In the genomic region with DNA sequence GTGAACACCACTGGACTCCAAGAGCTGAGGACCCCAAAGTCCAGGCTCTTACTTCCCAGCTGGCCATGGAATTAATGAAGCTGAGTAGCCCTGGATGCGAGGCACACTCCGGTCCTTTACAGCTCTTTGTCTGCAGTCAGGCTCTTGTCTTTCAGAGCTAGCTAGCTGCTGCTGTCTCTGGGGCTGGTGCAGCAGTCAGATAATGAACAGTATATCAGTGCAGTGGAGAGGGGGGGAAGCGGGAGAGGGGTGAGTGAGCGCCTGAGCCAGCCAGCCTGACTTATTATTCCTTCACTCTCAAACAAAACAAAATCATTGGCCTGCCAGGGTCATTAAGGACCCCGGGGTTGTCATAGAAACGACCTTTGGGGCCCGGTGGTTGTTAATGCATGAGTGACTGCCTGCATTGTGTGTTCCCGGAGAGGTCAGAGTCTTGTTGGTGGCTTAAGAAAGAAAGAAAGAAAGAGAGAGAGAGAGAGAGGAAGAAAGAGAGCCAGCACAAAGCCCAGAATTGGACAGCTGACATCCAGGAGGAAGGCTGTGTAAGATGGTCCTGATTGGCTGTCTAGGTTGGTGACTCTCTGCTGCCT, we compare ENCODE assay signal across 9 mouse cellular contexts.
DNase-seq lines count a peak whose midpoint lies in the region; ATAC-seq lines count a peak whose summit lies in the region.
"Had no signal": no experiment of that assay in that cellular context is flagged by ENCODE, and none has a peak within 500 bp of the region (broad histone marks: within the 10 kb centered on the region; RNA-seq: fewer than 3 reads in every experiment).

No protein-coding gene starts in this region.

- DNase-seq in heart, postnatal 25 days (ENCODE audit: low spot score), result no peak
- DNase-seq in R1 (ENCODE audit: low read depth, low spot score), result peak; percentile 85
- peak; percentile 88 to 94 for DNase-seq in kidney, postnatal 36 days
- DNase-seq in midbrain, embryonic 11.5 days (ENCODE audit: low spot score, missing footprints), result peak; percentile 98
- DNase-seq in adipocyte (ENCODE audit: low spot score), result no peak
- no peak for DNase-seq in gastrocnemius, adult 8-10 months (ENCODE audit: low spot score in 2 of 2)

- H3K9me3 ChIP-seq in heart, embryonic 12.5 days (replicated peaks), result no peaks in the 10 kb centered on the region
- no peaks in the 10 kb centered on the region for H3K9me3 ChIP-seq in forebrain, embryonic 16.5 days (ENCODE audit: control insufficient read depth, low read length)
- no peaks in the 10 kb centered on the region for H3K9me3 ChIP-seq in midbrain, embryonic 11.5 days (ENCODE audit: control insufficient read depth, low read length)

- H3K36me3 ChIP-seq in heart, embryonic 12.5 days, result no peaks in the 10 kb centered on the region
- no peaks in the 10 kb centered on the region for H3K36me3 ChIP-seq in forebrain, embryonic 16.5 days (ENCODE audit: control insufficient read depth, insufficient read depth)
- no peaks in the 10 kb centered on the region for H3K36me3 ChIP-seq in midbrain, embryonic 11.5 days (ENCODE audit: control insufficient read depth, insufficient read depth, low read length)

- H3K4me1 ChIP-seq in heart, embryonic 12.5 days (replicated peaks), result peaks cover 33% of the 10 kb centered on the region
- H3K4me1 ChIP-seq in forebrain, embryonic 16.5 days (replicated peaks; ENCODE audit: control insufficient read depth, insufficient read depth, low read length), result peaks cover 26% of the 10 kb centered on the region
- H3K4me1 ChIP-seq in midbrain, embryonic 11.5 days (ENCODE audit: control insufficient read depth, insufficient read depth, low read length), result peaks cover 29% of the 10 kb centered on the region

- intact Hi-C loops in heart, postnatal 25 days (cut with DNase I), result no loop called here

- H3K4me3 ChIP-seq in heart, embryonic 12.5 days, result no peak overlapping the region
- peak overlapping the region; percentile 18 for H3K4me3 ChIP-seq in forebrain, embryonic 16.5 days (replicated peaks; ENCODE audit: low read length)
- H3K4me3 ChIP-seq in midbrain, embryonic 11.5 days (ENCODE audit: low read depth, low read length), result peak overlapping the region; percentile 15; the same call in 1 of the 2 replicates

- peak overlapping the region; percentile 11; the same call in 1 of the 2 replicates for H3K9ac ChIP-seq in heart, embryonic 12.5 days
- peak overlapping the region; percentile 64 for H3K9ac ChIP-seq in forebrain, embryonic 16.5 days (replicated peaks; ENCODE audit: low read depth, low read length)
- H3K9ac ChIP-seq in midbrain, embryonic 11.5 days (ENCODE audit: low read length), result peak overlapping the region; percentile 65

- H3K27ac ChIP-seq in heart, embryonic 12.5 days (ENCODE audit: poor library complexity, severe bottlenecking), result peak overlapping the region; percentile 30; the same call in 1 of the 2 replicates
- peak overlapping the region; percentile 93 for H3K27ac ChIP-seq in forebrain, embryonic 16.5 days (ENCODE audit: low read length)
- H3K27ac ChIP-seq in midbrain, embryonic 11.5 days (ENCODE audit: low read depth, low read length), result peak overlapping the region; percentile 99

- WGBS in heart, embryonic 12.5 days, result 6% methylated on average over 8 of the region's 8 CpGs
- 0% methylated on average over 8 of the region's 8 CpGs for WGBS in forebrain, embryonic 16.5 days
- 2% methylated on average over 8 of the region's 8 CpGs for WGBS in midbrain, embryonic 11.5 days

- ATAC-seq in heart, embryonic 12.5 days (ENCODE audit: insufficient number of reproducible peaks, low FRiP score), result peak; percentile 78
- ATAC-seq in forebrain, embryonic 16.5 days, result peak; percentile 95
- peak; percentile 97 for ATAC-seq in midbrain, embryonic 11.5 days (ENCODE audit: low FRiP score)

- no peaks in the 10 kb centered on the region for H3K27me3 ChIP-seq in heart, embryonic 12.5 days (replicated peaks)
- no peaks in the 10 kb centered on the region for H3K27me3 ChIP-seq in forebrain, embryonic 16.5 days (replicated peaks; ENCODE audit: control insufficient read depth, insufficient read depth, low read length)
- H3K27me3 ChIP-seq in midbrain, embryonic 11.5 days (ENCODE audit: control insufficient read depth, insufficient read depth, low read length), result no peaks in the 10 kb centered on the region
- H3K27me3 ChIP-seq: CH12.LX had no signal

- H3K4me2 ChIP-seq in heart, embryonic 12.5 days, result peak overlapping the region; percentile 50
- H3K4me2 ChIP-seq in forebrain, embryonic 16.5 days (ENCODE audit: low read length), result peak overlapping the region; percentile 51
- H3K4me2 ChIP-seq in midbrain, embryonic 11.5 days, result peak overlapping the region; percentile 40

Comparison
In these comparisons a context has a peak if more than half of its experiments do, and no peak if none do; other contexts are left out.
1. H3K27ac ChIP-seq: peak in every context shown above with its lines; median percentile 99 in midbrain, embryonic 11.5 days; 93 in forebrain, embryonic 16.5 days; 30 in heart, embryonic 12.5 days.
2. H3K9ac ChIP-seq: peak in every context shown above with its lines; median percentile 65 in midbrain, embryonic 11.5 days; 64 in forebrain, embryonic 16.5 days; 11 in heart, embryonic 12.5 days.
3. DNase-seq: peak in R1 (single experiment), kidney, postnatal 36 days (2 of 2) and midbrain, embryonic 11.5 days (single experiment); none in heart, postnatal 25 days (single experiment), adipocyte (single experiment) and gastrocnemius, adult 8-10 months (0 of 2).
4. Peak in every context shown above with its lines, with median percentiles within 50 percentile points of each other: ATAC-seq and H3K4me2 ChIP-seq.